Mouse (Mus musculus) liver, postnatal 0 days (tissue): ENCODE measurements at regions not wholly inside any gene's neighbourhood (a gene's known extent, or its start where the extent isn't known, plus 50 kb on each side); places are given as distances from the start of the nearest gene placed in this dataset.

Experiments
- CTCF ChIP-seq: sonication (generic); IDR thresholded peaks from 2 replicates; pipeline ENCODE4 v1.5.1; 2016; ENCODE audit warnings: antibody characterized with exemption, low read depth
- EP300 ChIP-seq: IDR thresholded peaks from 2 replicates; pipeline ENCODE4 v1.6.1; 2016; ENCODE audit warnings: antibody characterized with exemption, low read depth, mild to moderate bottlenecking

- no peak for TF ChIP-seq CTCF
- TF ChIP-seq EP300 = no peak
These were observed 95.4 kb upstream of the Frmd6 start for GRCm38 (mm10) chr12:70729961-70730360.
